Mouse (Mus musculus): ENCODE results near the gene Gm20518. TPM values are rescaled to one million over a fixed set of nuclear protein-coding genes. Genes with fewer than 3 reads are reported as not detected.

Gene Gm20518
- total RNA-seq, 2 experiments from 2014 or later = 1.3 to 1.7 TPM

- no peak for DNase-seq (ENCODE audit: low spot score in 2 of 2)
These were observed 4.6 kb upstream of the Gm20518 start for GRCm38 (mm10) chr16:17896091-17896490.

DNA sequence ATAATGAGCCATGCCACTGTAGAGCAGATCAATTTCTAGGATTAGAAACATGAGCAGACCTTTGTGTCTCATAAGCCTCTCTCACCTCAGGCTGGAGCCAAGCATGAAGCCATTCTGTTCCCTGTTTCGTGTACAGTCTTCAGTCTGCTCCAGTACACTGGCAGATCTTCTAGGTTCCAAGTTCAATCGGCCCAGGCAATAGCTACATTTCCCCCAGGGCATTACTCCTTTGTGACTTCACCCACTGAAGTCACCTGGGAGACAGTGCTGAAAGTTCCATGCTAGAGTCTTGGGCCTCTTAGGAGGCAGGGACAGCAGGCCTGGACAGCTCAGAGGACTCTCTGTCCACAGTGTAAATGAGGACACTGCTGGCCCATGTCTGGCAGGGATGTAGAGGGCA lies 2.5 kb upstream of the Gm20518 start, which contains the start of gene Tssk1:
Tssk1 (plus strand) TSS at position 301 of the 400 bp plus-strand sequence.
- DNase-seq (ENCODE audit: low spot score in 2 of 2) = no peak

GRCm38 (mm10) chr16:17892606-17893005 lies 1.1 kb upstream of the Gm20518 start:
- peak; percentile 20 to 39 for DNase-seq (ENCODE audit: low spot score in 2 of 2)

DNA sequence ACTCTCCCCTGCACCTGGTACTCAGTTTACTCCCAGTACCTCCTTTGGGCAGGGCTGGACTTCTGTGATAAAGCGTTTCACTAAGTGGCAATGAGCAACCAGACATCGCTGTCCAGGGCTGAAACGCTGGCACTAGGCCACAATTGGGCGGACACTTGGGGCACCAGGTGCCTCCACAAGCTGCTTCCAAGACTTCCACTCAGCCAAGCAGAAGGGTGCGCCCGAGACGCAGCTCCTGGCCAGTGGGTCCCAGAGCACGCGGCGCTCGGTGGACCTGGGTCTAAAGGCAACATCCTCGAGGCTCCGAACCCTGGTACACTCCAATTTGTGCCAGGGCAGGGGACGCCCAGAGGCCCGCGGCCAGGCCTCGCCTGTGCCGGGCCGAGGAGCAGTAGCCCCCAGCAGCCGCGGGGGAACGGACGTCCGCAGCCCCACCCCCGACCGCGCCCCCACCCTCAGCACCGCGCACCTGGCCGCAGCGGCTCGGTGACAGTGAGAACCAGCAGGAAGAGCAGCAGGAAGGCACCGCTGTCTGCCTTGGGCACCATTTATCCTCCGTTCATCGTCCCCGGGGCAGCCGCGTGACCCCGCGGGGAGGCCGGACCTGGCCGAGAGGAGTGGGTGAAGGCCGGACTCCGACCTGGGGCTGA lies 429 bp downstream of the Gm20518 start:
- peak; percentile 70 to 73 for DNase-seq (ENCODE audit: low spot score in 2 of 2)

GRCm38 (mm10) chr16:17890342-17890727 lies 1.1 kb downstream of the Gm20518 start:
- no peak for DNase-seq (ENCODE audit: low spot score in 2 of 2)

DNA sequence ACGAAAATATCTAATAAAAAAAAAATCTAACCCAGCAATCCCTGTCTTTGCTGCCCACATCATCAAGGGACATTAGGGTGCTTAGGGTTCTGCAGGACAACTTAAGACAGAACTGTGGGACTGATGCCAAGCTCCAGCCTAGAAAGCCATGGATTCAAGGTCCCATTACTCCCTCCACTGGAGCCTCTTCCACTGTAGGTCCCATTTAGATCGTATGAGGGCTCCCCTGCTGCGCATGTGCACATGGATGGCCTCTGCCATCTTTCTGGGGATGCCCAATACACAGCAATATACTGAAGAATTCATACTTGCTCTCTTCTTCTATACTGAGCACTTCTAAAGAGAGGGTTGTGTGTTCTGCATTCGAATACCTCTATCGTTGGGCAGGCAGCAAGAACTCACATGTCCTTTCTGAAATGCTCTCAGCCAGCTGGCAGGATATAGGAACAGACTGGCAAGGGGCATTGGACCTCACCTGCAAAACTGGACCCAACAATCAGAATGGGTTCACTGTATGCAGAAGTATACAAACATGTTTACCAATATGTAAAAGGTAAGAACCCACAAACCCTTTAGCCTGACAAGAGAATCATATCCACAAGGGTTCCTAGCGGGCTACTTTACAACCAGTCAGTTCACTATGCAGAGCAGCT lies 1.7 kb downstream of the Gm20518 start:
- DNase-seq (ENCODE audit: low spot score in 2 of 2) = no peak

GRCm38 (mm10) chr16:17884116-17884515 lies 7.4 kb downstream of the Gm20518 start:
- DNase-seq (ENCODE audit: low spot score in 2 of 2) = no peak

GRCm38 (mm10) chr16:17882196-17882595 lies 9.3 kb downstream of the Gm20518 start:
- DNase-seq (ENCODE audit: low spot score in 2 of 2) = no peak

DNA sequence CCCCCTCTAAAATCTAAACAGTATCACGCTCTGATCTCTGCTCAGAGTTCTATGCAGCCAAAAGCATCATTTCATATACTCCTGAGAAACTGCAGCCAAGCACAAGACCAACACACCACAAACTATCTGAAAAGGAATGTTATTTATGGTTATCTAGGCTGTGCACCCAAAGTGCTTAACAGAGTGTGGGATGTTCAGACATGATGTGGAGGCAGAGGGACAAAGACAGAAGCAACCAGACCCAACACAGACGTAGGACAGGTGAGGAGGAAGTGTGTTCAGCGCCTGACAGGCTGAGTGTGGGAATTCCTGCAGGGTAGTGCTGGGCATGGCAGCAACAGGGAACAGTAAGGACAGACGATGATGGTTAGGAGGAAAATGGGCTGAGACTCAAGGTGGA lies 11.9 kb downstream of the Gm20518 start:
- DNase-seq (ENCODE audit: low spot score in 2 of 2) = no peak

DNA sequence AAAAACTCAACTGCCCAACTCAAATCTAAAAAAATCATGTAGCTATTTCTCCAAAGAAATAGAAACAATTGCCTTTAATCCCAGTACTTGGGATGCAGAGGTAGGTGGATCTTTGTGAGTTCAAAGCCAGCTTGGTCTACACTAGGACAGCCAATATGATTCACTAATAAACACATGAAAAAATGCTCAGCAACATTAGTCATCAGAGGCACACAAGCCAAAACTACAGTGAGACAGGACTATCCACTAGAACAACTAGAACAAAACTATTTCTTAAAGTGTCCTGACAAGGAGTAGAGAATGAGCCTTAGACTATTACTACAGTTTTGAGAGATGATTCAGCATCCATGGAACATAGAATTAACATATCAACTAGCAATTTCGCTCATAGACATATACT lies 15.4 kb downstream of the Gm20518 start:
- DNase-seq (ENCODE audit: low spot score in 2 of 2) = no peak

DNA sequence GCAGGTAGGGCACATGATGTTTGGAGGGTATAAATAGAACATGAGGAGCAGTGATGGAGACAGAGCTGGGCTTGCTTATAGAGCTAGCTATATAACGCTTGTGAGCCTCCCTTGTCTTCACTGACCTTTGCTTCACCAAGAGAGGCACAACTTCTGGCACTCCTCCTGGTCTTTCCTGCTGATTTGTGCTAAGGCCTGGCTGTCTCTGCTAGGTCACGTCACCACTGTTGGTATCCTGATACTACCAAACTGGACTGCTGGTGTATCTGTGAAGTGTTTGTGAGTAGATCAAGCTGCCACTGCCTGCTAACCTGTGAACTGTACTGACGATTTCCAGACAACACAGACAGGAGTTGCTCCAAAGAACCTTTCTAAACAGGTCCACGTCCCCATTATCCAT lies 16.3 kb downstream of the Gm20518 start:
- no peak for DNase-seq (ENCODE audit: low spot score in 2 of 2)

DNA sequence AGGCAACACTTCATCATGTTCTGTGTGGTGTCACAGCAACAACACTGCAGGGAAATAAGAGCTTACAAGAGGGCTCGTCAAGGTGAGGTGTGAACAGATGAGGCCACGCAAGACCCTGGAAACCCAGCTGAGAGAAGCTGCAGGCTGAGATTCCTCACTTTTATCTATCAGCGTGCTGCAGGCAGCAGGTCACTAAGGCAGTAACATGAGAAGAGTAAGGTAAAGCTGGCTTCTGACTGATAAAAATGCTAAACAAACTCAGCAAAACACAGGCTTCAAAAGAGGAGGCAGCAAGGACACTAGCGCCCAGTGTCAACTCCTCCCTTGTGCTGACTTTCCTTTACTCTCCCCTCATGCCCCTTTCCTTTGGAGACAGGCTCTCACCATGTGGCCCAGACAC lies 18.5 kb downstream of the Gm20518 start:
- no peak for DNase-seq (ENCODE audit: low spot score in 2 of 2)

GRCm38 (mm10) chr16:17871248-17871647 lies 20.2 kb downstream of the Gm20518 start:
- no peak for DNase-seq (ENCODE audit: low spot score in 2 of 2)

DNA sequence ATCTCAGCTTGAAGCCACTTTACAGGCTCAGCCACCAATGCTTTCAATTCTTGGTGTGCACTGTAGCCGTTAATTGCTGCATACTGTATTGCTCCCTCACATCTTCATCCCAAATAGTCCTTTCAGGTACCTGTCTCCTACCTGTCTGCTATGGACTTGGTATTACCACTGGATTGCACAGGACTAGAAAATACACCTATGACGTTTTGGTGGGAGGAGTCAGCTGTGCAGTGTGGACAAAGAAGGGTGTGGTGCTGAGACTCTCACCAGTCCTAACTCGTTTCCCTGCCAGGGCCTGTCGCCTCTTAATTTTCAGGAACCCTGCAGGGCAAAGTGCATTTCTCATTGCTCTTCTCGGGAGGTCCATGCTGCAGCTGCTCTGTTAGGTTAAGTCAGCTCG lies 25.7 kb downstream of the Gm20518 start:
- DNase-seq (ENCODE audit: low spot score in 2 of 2) = no peak

DNA sequence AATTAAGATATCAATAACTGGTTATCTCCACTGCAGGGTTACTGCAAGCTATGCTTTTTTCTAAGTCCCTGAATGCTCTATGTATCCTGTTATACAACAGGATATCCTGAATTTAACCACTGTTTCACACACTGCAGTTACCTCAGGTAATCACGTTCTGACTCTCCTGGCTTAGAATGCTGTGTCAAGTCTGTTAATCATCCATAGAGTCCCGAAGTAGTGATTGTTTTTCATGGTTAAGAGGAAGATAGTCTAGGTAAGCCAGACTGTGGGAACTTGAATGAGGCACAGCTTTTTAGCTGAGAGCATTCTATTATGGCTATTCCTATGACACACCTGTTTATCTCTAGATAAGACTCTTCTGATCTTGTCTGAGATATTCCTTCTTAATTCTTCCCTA lies 26.2 kb downstream of the Gm20518 start:
- no peak for DNase-seq (ENCODE audit: low spot score in 2 of 2)

DNA sequence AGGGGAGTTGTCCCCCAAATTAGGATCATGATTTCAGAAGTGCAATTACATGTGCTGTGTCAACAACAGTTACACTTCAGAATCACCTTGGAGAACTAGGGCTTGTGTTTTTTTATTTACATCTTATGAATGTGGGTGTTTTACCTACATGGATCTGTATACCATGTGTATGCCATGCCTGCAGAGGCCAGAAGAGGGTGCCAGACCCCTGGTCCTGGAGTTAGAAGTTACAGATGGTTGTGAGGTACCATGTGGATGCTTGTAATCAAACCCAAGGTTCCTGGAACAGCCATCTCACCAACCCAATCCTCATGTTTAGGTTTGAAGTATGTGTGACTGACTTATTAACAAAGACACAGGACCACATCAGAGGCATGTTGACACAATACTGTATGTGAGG lies 32.9 kb downstream of the Gm20518 start:
- no peak for DNase-seq (ENCODE audit: low spot score in 2 of 2)

DNA sequence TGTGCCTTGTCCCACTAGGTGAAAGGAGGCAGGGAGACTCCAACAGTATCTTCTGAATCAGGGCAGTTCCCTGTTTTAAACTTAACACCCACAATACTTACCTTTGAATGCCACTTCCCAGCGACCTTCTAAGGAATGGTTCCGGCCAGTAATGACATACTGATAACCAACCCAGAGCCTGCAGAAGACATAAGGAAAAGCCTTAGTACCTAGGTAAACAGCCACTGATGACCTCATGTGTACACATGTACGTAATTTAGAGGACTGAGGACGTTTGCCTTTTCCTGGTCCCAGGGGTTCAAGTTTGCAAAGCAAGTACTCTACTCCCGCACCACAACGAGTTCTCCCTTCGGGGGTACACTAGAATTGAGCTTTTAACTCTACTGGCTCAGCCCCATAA lies 34.3 kb downstream of the Gm20518 start:
- no peak for DNase-seq (ENCODE audit: low spot score in 2 of 2)

- no peak for DNase-seq (ENCODE audit: low spot score in 2 of 2)
These were observed 38.2 kb downstream of the Gm20518 start for GRCm38 (mm10) chr16:17853263-17853662.

GRCm38 (mm10) chr16:17851860-17852259 lies 39.6 kb downstream of the Gm20518 start:
- no peak for DNase-seq (ENCODE audit: low spot score in 2 of 2)

- no peak for DNase-seq (ENCODE audit: low spot score in 2 of 2)
These were observed 40.1 kb downstream of the Gm20518 start for GRCm38 (mm10) chr16:17851331-17851730.

DNA sequence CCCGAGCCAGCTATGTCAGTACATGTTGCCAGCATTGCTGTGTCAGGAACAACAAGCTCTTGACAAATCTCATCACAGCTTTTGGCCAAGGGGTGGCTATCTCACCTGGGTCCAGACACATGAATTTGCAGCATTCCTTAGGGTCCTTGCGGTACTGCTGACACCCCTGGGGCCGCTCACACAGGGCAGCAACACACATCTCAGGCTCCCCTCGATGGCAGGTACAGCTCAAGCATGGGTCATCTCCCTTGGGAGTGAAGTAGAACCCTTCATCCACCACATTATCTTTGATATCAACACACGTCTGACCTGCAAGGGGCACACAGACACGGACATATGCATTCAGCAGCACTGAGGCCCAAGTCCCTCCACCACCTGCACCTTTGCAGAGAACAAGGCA lies 42.0 kb downstream of the Gm20518 start:
- DNase-seq (ENCODE audit: low spot score in 2 of 2) = no peak

DNA sequence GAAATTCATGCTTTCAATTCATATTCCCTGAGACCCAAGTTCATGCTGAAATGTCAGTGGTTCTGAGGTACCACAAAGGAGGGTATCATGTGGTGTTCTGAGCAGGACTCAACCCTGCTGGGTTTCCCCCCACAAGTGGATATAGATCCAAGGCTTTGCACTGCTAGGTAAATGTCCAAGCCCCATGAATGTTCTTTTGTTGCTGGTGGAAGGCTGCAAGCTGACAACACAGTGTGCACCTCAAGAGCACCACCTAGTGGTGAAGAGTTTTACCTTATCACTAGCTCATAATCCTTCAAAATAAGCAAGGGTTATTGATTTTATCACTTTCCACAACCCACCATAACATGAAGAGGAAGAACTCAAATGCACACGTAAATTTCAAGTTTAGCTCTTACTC lies 42.5 kb downstream of the Gm20518 start:
- peak in 1 of 2 experiments; percentile 60 for DNase-seq (ENCODE audit: low spot score in 2 of 2)

DNA sequence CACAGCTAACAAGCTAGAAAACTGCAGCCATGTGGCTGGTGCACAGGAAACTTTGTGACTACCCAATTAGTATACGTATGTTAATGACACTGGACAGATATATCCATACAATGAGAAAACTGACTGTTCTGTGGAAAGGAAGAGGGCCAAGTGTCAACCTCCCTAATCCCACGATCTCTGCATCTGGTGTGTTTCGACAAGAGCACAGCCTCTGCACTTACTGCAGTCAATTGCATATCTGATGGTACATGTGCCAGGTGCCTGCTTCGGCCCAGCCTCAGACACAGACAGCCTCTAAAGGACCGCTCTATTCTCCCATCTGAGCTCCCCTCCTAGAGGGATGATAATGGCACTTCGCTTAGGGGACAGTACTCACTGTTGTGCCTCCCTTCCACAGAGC lies 43.0 kb downstream of the Gm20518 start:
- DNase-seq (ENCODE audit: low spot score in 2 of 2) = no peak
